Mouse (Mus musculus): Measurements from ENCODE around the gene Ino80.

- TF ChIP-seq POLR2A (IDR thresholded peaks at IDR 0.05; ENCODE audit: borderline replicate concordance, low read depth, low read length) (no peak), CTCF (IDR thresholded peaks at IDR 0.05; ENCODE audit: low read depth, low read length) (no peak)
These were observed 126.7 kb downstream of the Ino80 start, which contains the start of gene Chac1 for GRCm38 (mm10) chr2:119350555-119351486.
